Mouse (Mus musculus) heart, postnatal 10 days (tissue): ENCODE data around the gene Gm45618. TPM values are rescaled to one million over a fixed set of nuclear protein-coding genes. Genes with fewer than 3 reads are reported as not detected.

Experiments used
- DNase-seq, 2 experiments: peaks; one replicate each; pipeline ENCODE4 v3.0.0; 2021
- intact Hi-C: fragments of 180-260 bp; cut with DNase I; formaldehyde crosslinking; loops from one replicate; pipeline ENCODE4 v1.15.1; 2025
- total RNA-seq, 2 experiments: library from RNA; stranded (reverse); gene quantifications; 2 replicates each; pipeline ENCODE4 v1.2.3; 2021

Gm45618 gene
- total RNA-seq, 2 experiments from 2014 or later = not detected

GRCm38 (mm10) chr7:142074146-142074886, 46.2 kb downstream of the Gm45618 start:
- intact Hi-C loops = no loop called here
- DNase-seq = peak; percentile 38 to 49

DNA sequence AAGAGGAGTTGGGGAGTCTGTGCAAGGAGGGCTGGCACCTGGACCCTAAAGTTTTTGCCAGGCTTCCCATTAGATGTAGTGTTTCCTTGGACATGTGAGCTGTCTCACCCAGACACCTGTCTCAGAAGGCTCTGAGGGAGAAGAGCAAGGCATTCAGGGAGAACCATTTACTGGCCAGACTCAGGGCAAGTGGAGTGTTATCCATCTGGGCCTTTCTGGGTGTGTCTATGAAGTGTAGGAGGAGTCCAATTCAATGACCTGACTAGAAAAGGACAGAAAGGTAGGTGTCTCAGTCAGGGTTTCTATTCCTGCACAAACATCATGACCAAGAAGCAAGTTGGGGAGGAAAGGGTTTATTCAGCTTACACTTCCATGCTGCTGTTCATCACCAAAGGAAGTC, 48.8 kb downstream of the Gm45618 start:
- intact Hi-C loops = loop anchor here (1.0 kb wide), 1 partner anchor 26 kb away; no protein-coding TSS in a partner anchor

GRCm38 (mm10) chr7:142071212-142071578, 49.3 kb downstream of the Gm45618 start:
- intact Hi-C loops = loop anchor here (1.0 kb wide), 1 partner anchor 26 kb away; no protein-coding TSS in a partner anchor

More for the DNA sequence above, 48.8 kb downstream of the Gm45618 start:
- no peak for DNase-seq

GRCm38 (mm10) chr7:142070458-142071211, 49.9 kb downstream of the Gm45618 start:
- intact Hi-C loops = loop anchor here (1.0 kb wide), 1 partner anchor 27 kb away; no protein-coding TSS in a partner anchor
- DNase-seq = peak; percentile 82 to 86

More at GRCm38 (mm10) chr7:142071212-142071578, 49.3 kb downstream of the Gm45618 start:
- DNase-seq = no peak

Other genes with a start within 250 kb of the Gm45618 start
- gene Tollip, start 202.2 kb downstream of the Gm45618 start, total RNA-seq = 10 to 100 TPM; 47.2 to 47.7 TPM
- under 1 TPM; 0.29 to 0.50 TPM for gene Brsk2, start 171.0 kb downstream of the Gm45618 start, total RNA-seq
- gene Mob2, start 59.7 kb downstream of the Gm45618 start, total RNA-seq = 10 to 100 TPM; 39.4 to 43.2 TPM
- gene Dusp8, start 24.9 kb downstream of the Gm45618 start, total RNA-seq = 10 to 100 TPM; 28.0 to 30.0 TPM
- gene Gm39115, start 15.3 kb upstream of the Gm45618 start, total RNA-seq = not detected
- gene Gm45337, start 23.9 kb upstream of the Gm45618 start, total RNA-seq = not detected
- not detected for gene Gm29735, start 36.4 kb upstream of the Gm45618 start, total RNA-seq
- not detected for gene Gm4553, start 45.0 kb upstream of the Gm45618 start, total RNA-seq
- not detected for gene Krtap5-2, start 55.3 kb upstream of the Gm45618 start, total RNA-seq
- not detected for gene Gm10153, start 69.7 kb upstream of the Gm45618 start, total RNA-seq
- gene Krtap5-3, start 80.6 kb upstream of the Gm45618 start, total RNA-seq = not detected
- gene Gm7579, start 91.1 kb upstream of the Gm45618 start, total RNA-seq = not detected
- not detected for gene Krtap5-5, start 109.2 kb upstream of the Gm45618 start, total RNA-seq
- not detected for gene Gm40460, start 120.3 kb upstream of the Gm45618 start, total RNA-seq
- gene Gm2431, start 137.6 kb upstream of the Gm45618 start, total RNA-seq = not detected
- gene Gm4559, start 153.6 kb upstream of the Gm45618 start, total RNA-seq = not detected
- gene Krtap5-1, start 176.4 kb upstream of the Gm45618 start, total RNA-seq = not detected
- gene Krtap5-4, start 182.8 kb upstream of the Gm45618 start, total RNA-seq = not detected